Mouse (Mus musculus): ENCODE measurements at regions not wholly inside any gene's neighbourhood (a gene's known extent, or its start where the extent isn't known, plus 50 kb on each side); places are given as distances from the start of the nearest gene placed in this dataset.
"Not testable (repeated sequence)": the region's sequence is repeated elsewhere in the genome, so short reads cannot be mapped to it uniquely, and the experiment has no call there.

- DNase-seq = no peak
These were observed 194.4 kb upstream of the Ppp6c start for GRCm38 (mm10) chr2:39420696-39421095.

- no peak for DNase-seq
These were observed 174.1 kb upstream of the Ppp6c start for GRCm38 (mm10) chr2:39400336-39400735.

- no peak for DNase-seq
These were observed 173.3 kb upstream of the Ppp6c start for GRCm38 (mm10) chr2:39399523-39399922.

GRCm38 (mm10) chr2:39394643-39395042 lies 168.4 kb upstream of the Ppp6c start:
- DNase-seq = no peak

- DNase-seq = no peak
These were observed 151.0 kb upstream of the Ppp6c start for GRCm38 (mm10) chr2:39377264-39377663.

- peak; percentile 90 to 91 for DNase-seq
These were observed 147.0 kb upstream of the Ppp6c start for GRCm38 (mm10) chr2:39373068-39373779.

- DNase-seq = no peak
These were observed 118.0 kb upstream of the Ppp6c start for GRCm38 (mm10) chr2:39344207-39344606.

- no peak for DNase-seq
These were observed 114.2 kb upstream of the Ppp6c start for GRCm38 (mm10) chr2:39340406-39340805.

- DNase-seq = no peak
These were observed 112.8 kb upstream of the Ppp6c start for GRCm38 (mm10) chr2:39338832-39339649.

GRCm38 (mm10) chr2:39337524-39337923 lies 111.3 kb upstream of the Ppp6c start:
- no peak for DNase-seq

GRCm38 (mm10) chr2:39325715-39326493 lies 99.7 kb upstream of the Ppp6c start:
- DNase-seq = no peak

- DNase-seq = not testable (repeated sequence)
These were observed 98.9 kb upstream of the Ppp6c start for GRCm38 (mm10) chr2:39325122-39325521.

GRCm38 (mm10) chr2:39299798-39300382 lies 73.6 kb upstream of the Ppp6c start:
- no peak for DNase-seq

- no peak for DNase-seq
These were observed 73.0 kb upstream of the Ppp6c start for GRCm38 (mm10) chr2:39299290-39299689.

- DNase-seq = no peak
These were observed 69.2 kb upstream of the Ppp6c start for GRCm38 (mm10) chr2:39295435-39295834.

GRCm38 (mm10) chr2:39278218-39278617 lies 52.0 kb upstream of the Ppp6c start:
- DNase-seq = no peak

Measured in layer of hippocampus, postnatal 36 days (tissue).